Mouse (Mus musculus) gastrocnemius, postnatal 36 days (tissue): Measurements from ENCODE around the gene Trappc1. TPM values are rescaled to one million over a fixed set of nuclear protein-coding genes. Genes with fewer than 3 reads are reported as not detected.

Experiments used
- DNase-seq, 2 experiments: peaks; one replicate each; pipeline ENCODE4 v3.0.0; 2022
- intact Hi-C: fragments of 180-260 bp; cut with DNase I; formaldehyde crosslinking; loops from one replicate; pipeline ENCODE4 v1.15.1; 2025
- total RNA-seq, 2 experiments: library from RNA; stranded (reverse); gene quantifications; 2 replicates each; pipeline ENCODE4 v1.2.3; 2021

Gene Trappc1
- total RNA-seq, 2 experiments from 2014 or later, result 40.1 to 41.8 TPM

- DNase-seq, result no peak
- intact Hi-C loops, result loop anchor here (1.0 kb wide), 1 partner anchor 31 kb away; no protein-coding TSS in a partner anchor
Measured at GRCm38 (mm10) chr11:69326408-69327156, 2.8 kb downstream of the Trappc1 start.

- no peak for DNase-seq
- intact Hi-C loops, result loop anchor here (1.0 kb wide), 1 partner anchor 30 kb away; no protein-coding TSS in a partner anchor
Measured at GRCm38 (mm10) chr11:69327157-69327442, 3.3 kb downstream of the Trappc1 start.

GRCm38 (mm10) chr11:69327648-69328047 lies 3.9 kb downstream of the Trappc1 start:
- no peak for DNase-seq
- intact Hi-C loops, result loop anchor here (1.0 kb wide), 1 partner anchor 30 kb away; no protein-coding TSS in a partner anchor

DNA sequence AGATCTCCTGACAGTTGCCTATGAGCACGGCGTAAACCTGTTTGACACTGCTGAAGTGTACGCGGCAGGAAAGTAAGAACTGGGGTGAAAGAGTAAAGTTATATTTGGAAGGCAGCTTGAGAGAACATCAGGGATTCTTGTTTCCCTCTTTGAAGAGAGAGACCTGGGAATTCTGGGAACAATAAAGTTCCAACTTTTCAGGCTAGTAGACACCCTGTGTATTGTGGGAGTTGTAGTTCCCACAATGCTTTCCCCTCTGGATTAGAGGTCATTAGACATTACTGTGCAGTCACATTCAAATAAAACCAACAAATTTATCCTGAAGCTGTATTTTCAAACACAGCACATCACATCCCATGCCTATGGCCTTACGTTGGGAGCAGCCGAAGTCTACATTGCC lies 4.7 kb downstream of the Trappc1 start:
- intact Hi-C loops, result no loop called here
- DNase-seq, result no peak

DNA sequence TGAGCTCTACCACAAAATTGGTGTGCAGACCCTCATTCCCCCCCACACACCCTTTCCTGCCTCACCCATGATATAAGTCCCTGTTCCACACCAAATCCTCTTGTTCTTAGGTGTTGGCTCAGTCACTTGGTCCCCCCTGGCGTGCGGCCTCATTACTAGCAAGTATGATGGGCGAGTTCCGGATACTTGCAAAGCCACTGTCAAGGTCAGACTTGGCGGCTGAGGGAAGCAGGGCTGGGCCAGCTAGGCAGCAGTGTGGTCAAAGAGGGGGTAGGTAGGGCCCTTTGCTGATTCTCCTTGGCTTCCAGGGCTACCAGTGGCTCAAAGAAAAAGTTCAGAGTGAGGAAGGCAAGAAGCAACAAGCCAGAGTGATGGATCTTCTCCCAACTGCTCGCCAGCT lies 7.4 kb downstream of the Trappc1 start:
- no peak for DNase-seq
- intact Hi-C loops, result no loop called here

DNA sequence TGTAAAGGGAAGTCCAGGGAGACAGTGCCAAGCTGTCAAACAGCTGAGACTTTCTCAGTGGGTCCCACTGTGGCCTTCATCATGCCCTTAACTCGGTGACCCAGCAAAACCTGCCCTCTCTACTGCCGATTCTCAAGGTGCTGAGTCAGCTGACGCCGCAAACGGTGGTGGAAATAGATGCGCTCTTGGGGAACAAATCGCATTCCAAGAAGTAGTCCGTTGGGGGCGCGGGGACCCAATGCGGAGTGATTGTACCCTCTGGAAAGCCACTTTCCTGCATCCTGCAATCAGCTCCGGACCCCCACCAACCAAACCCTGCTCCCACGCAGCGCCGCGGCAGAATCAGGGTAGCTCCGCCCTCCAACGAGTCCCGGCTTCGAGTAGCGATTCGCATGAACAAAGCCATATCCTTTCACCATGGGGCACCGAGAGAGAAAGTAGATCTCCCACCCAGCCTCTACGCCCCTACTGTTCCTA lies 8.2 kb downstream of the Trappc1 start:
- intact Hi-C loops, result no loop called here
- peak; percentile 45 to 63 for DNase-seq

GRCm38 (mm10) chr11:69332713-69333253 lies 9.0 kb downstream of the Trappc1 start:
- no peak for DNase-seq
- intact Hi-C loops, result no loop called here

DNA sequence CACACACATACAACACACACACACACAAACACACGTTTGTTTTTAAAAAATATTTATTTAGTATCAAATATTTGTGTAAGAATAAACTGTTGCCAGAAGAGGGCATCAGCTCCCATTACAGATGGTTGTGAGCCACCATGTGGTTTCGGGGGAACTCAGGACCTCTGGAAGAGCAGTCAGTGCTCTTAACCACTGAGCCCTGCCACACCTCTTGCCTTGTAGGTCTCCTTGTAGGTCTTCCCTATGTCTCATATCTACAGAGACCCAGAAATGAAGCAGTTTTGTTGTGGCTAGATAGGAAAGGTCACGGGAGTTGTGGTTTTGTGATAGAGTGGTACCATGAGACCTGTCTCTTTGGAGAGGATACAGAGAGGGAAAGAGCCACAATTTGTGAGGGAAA lies 10.1 kb downstream of the Trappc1 start:
- DNase-seq, result no peak
- intact Hi-C loops, result no loop called here

DNA sequence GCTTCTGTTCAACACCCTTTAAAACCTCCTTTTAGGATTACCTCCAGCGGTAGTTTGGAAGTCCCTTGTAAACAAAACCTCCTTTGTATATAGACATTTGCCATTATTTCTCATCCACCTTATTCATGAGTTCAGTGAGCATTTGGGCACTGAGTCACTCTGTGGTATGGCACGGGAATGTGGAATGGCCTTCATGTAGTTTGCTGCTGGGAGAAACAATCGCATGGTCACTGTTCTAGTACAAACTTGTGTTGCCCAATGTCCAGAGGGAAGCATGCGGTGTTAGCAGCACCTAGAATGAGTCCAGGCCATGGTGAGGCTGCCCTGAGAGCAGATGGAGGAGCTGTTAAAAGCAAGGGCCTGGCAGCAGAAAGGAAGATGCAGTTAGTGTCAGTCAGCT lies 11.0 kb downstream of the Trappc1 start:
- intact Hi-C loops, result no loop called here

GRCm38 (mm10) chr11:69340161-69341131 lies 16.7 kb downstream of the Trappc1 start, which contains the start of gene Rnf227:
Rnf227 (plus strand) TSS chr11:69340461.
- DNase-seq, result peak; percentile 27 to 56
- intact Hi-C loops, result no loop called here

More for the DNA sequence above, 11.0 kb downstream of the Trappc1 start:
- DNase-seq, result no peak

DNA sequence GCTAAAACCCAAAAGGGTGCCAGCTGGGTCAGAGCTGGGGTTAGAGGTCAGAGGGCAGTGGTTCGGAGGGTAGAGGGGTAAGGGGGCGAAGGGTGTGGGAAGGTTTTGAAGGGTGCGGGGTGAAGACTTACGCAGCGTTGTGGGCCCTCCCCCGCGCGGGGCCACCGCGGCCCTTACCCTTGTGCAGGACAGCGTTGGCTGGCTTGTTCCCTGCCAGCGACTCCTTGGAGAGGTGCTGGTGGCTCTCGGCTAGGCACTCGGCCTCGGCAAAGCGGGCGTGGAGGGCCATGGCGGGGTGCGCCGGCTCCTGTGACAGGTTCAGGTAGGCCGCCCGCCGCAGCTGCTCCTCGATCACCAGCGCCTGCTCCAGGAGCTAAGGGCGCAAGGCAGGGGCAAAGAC lies 22.7 kb downstream of the Trappc1 start:
- no peak for DNase-seq
- intact Hi-C loops, result no loop called here

- DNase-seq, result no peak
- intact Hi-C loops, result no loop called here
Measured at GRCm38 (mm10) chr11:69356544-69356943, 32.8 kb downstream of the Trappc1 start.

DNA sequence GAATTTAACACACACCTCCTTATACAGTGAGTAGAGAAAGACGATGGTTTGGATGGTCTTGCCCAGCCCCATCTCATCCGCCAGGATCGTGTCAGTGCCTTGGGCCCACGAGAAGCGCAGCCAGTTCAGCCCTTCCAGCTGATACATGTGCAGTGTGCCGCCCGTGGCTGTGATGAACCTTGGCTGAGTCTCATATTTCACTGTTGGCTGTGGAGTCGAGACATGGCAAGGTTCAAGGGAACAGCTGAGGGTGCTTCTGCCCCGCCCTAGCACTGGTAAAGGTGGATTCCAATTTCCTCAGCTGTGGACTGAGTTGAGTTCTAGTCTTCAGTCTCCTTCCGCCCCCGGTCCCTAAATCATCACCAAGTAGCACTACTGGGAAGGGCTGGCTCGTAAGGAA lies 33.9 kb downstream of the Trappc1 start:
- intact Hi-C loops, result loop anchor here (1.0 kb wide), 1 partner anchor 30 kb away; no protein-coding TSS in a partner anchor
- DNase-seq, result peak in 1 of 2 experiments; percentile 16

DNA sequence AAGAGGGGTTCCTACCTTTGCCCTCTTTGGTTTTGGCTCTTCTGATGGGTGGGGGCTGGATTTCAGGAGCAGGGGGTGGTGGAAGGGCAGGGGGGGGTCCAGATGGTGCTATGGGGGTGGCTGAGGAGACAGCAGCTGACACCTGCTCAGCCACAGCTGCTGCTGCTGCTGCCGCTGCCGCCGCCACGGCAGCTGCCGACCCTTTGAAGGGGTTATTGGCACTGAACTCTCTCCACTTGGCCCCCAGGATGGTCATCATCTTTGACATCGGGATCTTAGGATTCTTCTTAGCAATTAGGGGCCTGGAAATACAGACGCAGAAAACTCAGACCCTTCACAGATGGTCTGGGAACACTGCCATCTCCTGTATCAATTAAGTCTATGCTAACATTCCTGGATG lies 38.2 kb downstream of the Trappc1 start:
- DNase-seq, result no peak
- intact Hi-C loops, result no loop called here

- intact Hi-C loops, result no loop called here
- no peak for DNase-seq
Measured at GRCm38 (mm10) chr11:69362479-69362878, 38.7 kb downstream of the Trappc1 start.

- intact Hi-C loops, result no loop called here
Measured at GRCm38 (mm10) chr11:69364376-69364775, 40.6 kb downstream of the Trappc1 start.

GRCm38 (mm10) chr11:69364910-69365309 lies 41.1 kb downstream of the Trappc1 start:
- peak; percentile 95 for DNase-seq
- intact Hi-C loops, result loop anchor here (5.0 kb wide), 1 partner anchor 43 kb away; the partner anchor contains the start of genes Cntrob and Trappc1

More at GRCm38 (mm10) chr11:69364376-69364775, 40.6 kb downstream of the Trappc1 start:
- no peak for DNase-seq

DNA sequence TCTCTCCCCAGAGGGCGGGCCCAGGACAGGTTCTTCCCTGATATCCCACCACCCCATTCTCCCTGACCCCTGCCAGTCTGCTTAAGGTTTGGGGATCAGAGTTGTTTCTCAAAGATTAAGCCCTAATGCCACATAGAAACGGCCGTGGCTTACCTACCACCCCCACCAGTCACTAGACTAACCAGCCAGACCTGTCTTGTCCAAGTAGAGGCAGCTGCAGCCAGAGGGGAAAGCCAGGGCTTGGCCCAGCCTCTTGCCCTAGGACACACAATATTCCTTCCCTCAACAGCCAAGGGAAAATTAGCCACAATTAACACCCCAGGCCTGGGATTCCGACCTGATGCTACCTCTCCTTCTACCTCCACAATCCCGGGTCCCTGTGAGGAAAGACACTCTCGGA lies 41.9 kb downstream of the Trappc1 start:
- intact Hi-C loops, result loop anchor here (5.0 kb wide), 1 partner anchor 43 kb away; the partner anchor contains the start of genes Cntrob and Trappc1
- no peak for DNase-seq

DNA sequence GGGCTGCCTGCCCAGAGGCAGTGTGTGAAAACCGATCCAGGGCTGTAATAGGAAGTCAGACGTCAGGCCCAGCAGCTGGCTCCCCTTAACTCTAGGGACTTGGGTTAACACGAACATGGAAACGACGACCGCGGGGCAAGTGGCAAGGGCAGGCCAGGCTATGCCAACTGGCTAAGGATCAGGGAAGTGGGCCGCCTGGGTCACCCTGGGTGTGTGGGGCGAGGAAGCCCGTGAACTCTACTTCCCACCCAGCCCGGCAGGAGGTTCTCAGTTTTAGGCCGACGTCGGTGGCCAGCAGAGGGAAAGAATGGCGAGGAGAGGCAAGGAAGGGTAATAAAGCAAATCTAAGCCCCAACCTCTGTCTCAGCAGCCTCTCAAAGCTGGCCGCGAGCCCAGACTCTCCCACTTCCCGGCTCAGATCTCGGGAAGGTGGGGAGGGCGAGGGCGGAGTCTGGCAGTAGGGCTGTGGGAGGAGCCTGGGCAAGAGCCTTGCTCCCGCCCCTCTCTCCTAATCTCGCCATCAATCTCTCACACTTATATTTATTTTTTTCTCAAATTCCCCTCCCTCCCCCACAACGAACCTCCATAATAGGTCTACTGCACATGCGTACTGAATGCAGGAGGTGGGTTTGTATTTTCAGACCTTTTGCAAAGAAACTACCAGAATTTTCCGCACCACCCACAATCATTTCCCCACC lies 42.5 kb downstream of the Trappc1 start:
- intact Hi-C loops, result loop anchor here (5.0 kb wide), 1 partner anchor 44 kb away; the partner anchor contains the start of genes Cntrob and Trappc1
- DNase-seq, result peak; percentile 90 to 94
